Mouse (Mus musculus): ENCODE measurements at regions not wholly inside any gene's neighbourhood (a gene's known extent, or its start where the extent isn't known, plus 50 kb on each side); places are given as distances from the start of the nearest gene placed in this dataset.

DNA sequence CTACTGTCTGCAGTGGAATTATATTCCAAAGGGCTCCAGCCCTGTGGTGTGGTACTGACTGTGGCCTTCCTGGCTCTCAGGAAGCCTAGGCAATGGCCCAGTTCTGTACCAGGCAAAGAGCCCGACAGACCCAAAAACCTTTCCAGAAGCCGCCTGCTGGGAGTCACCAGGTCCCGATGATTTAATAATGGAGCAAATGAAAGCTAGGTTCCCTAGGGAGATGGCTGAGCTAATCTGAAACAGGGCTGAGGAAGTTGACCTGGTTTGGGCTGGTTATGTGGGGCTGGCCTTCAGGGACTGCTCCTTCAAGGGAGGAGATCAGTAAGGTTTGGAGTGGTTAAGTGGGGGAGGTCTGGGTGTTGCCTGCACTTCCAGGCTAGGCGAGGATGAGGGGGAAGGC, 298.1 kb downstream of the Matn1 start:
- Histone ChIP-seq H3K36me3 (ENCODE audit: control insufficient read depth, insufficient read depth, low read length, poor library complexity, severe bottlenecking) (no peaks in the 10 kb centered on the region), H3K27ac (ENCODE audit: insufficient read depth, low read length) (no peak overlapping the region), H3K4me1 (ENCODE audit: control insufficient read depth, insufficient read depth, low read length) (no peaks in the 10 kb centered on the region), H3K9ac (ENCODE audit: low read depth, poor library complexity, severe bottlenecking) (no peak overlapping the region), H3K4me3 (ENCODE audit: low read depth, low read length) (no peak overlapping the region), H3K9me3 (replicated peaks; ENCODE audit: control insufficient read depth, insufficient read depth, low read length, poor library complexity, severe bottlenecking) (no peaks in the 10 kb centered on the region), H3K27me3 (ENCODE audit: control insufficient read depth, insufficient read depth, low read length, poor library complexity, severe bottlenecking) (no peaks in the 10 kb centered on the region)
- no peak for TF ChIP-seq EP300 (IDR thresholded peaks at IDR 0.05; ENCODE audit: insufficient read depth, low read depth, low read length)
- no peak for TF ChIP-seq POLR2A (IDR thresholded peaks at IDR 0.05; ENCODE audit: insufficient read depth, low read length)
- TF ChIP-seq CTCF (IDR thresholded peaks at IDR 0.05; ENCODE audit: low read depth, low read length) = no peak

DNA sequence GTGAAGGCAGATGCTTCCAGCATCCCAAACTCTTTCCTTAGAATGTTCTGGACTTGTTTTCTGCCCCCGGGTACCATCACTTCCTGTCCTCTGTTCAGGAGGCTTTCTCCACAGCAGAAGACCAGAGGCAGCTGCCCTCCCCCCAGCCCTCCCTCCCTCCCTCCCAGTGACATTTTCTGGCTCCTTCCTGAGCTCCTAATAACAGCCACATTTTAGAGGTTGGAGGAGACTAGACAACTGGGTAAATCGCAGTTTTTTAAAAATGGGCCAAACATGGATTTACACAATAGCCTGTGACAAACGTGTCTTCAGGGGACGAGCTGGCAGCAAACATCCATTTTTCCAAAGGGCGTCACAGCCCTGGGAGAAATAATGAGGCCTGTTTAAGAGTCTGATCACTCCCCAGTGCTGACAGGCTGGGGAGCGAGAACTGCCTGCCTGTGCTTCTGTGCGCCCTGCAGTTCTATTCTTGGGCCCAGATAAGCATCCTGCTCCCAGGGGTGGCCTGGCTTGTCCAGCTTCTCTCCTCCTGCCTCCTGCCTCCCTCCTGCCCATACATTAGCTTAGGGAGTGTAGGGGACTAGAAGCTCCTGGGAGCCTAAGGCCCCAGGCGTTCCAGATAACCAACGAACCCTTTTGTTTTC, 299.7 kb downstream of the Matn1 start:
- Histone ChIP-seq H3K9ac (ENCODE audit: low read depth, poor library complexity, severe bottlenecking) (no peak overlapping the region), H3K4me3 (ENCODE audit: low read depth, low read length) (no peak overlapping the region), H3K27me3 (ENCODE audit: control insufficient read depth, insufficient read depth, low read length, poor library complexity, severe bottlenecking) (no peaks in the 10 kb centered on the region), H3K9me3 (replicated peaks; ENCODE audit: control insufficient read depth, insufficient read depth, low read length, poor library complexity, severe bottlenecking) (no peaks in the 10 kb centered on the region), H3K36me3 (ENCODE audit: control insufficient read depth, insufficient read depth, low read length, poor library complexity, severe bottlenecking) (no peaks in the 10 kb centered on the region), H3K27ac (ENCODE audit: insufficient read depth, low read length) (no peak overlapping the region), H3K4me1 (ENCODE audit: control insufficient read depth, insufficient read depth, low read length) (no peaks in the 10 kb centered on the region)
- TF ChIP-seq POLR2A (IDR thresholded peaks at IDR 0.05; ENCODE audit: insufficient read depth, low read length) (no peak), EP300 (IDR thresholded peaks at IDR 0.05; ENCODE audit: insufficient read depth, low read depth, low read length) (no peak), CTCF (IDR thresholded peaks at IDR 0.05; ENCODE audit: low read depth, low read length) (no peak)

DNA sequence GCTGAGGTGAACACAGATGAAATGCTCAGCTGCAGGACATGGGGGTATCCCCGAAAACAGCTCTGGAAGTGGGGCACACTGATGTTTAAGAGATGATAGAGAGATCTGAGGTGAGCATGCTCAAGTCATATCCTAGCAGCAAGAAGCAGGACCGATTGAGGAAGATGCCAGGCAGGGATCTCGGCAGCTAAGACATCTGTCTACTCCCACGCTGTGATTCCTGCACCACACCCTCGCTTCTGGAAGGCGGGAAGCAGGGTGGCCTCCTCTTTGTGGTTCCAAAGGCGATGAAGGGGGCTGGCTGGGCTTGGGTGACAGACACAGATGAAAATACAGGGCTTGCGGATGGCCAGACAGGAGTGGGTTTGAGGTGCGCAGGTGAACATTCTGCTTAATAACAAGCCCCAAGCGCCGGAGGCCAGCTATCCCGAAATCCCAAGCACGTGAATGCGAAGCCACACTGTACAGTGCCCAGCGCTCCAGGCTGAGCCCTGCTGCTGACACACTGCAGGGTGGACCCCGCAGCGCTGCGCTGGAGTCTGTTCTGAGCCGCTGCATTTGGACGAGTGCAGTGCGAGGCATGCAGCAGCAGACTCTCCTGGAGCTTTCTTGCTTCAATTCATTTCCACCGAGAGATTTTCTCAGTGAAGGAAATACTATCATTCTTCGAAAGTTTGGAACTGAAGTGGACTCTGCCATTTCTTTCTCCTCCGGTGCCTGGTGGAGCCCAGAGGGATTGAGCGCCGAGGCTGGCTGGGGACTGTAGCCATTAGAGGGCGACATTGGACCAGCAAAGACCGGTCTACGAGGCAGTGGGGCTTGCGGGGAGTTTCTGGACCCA, 308.6 kb downstream of the Matn1 start:
- no peaks in the 10 kb centered on the region for H3K36me3 ChIP-seq (ENCODE audit: control insufficient read depth, insufficient read depth, low read length, poor library complexity, severe bottlenecking)
- H3K4me1 ChIP-seq (ENCODE audit: control insufficient read depth, insufficient read depth, low read length) = no peaks in the 10 kb centered on the region
- no peak overlapping the region for H3K4me3 ChIP-seq (ENCODE audit: low read depth, low read length)
- H3K27ac ChIP-seq (ENCODE audit: insufficient read depth, low read length) = no peak overlapping the region
- no peaks in the 10 kb centered on the region for H3K27me3 ChIP-seq (ENCODE audit: control insufficient read depth, insufficient read depth, low read length, poor library complexity, severe bottlenecking)
- TF ChIP-seq EP300 (IDR thresholded peaks at IDR 0.05; ENCODE audit: insufficient read depth, low read depth, low read length) (no peak), CTCF (IDR thresholded peaks at IDR 0.05; ENCODE audit: low read depth, low read length) (peak; percentile 82)
- no peaks in the 10 kb centered on the region for H3K9me3 ChIP-seq (replicated peaks; ENCODE audit: control insufficient read depth, insufficient read depth, low read length, poor library complexity, severe bottlenecking)
- H3K9ac ChIP-seq (ENCODE audit: low read depth, poor library complexity, severe bottlenecking) = no peak overlapping the region

DNA sequence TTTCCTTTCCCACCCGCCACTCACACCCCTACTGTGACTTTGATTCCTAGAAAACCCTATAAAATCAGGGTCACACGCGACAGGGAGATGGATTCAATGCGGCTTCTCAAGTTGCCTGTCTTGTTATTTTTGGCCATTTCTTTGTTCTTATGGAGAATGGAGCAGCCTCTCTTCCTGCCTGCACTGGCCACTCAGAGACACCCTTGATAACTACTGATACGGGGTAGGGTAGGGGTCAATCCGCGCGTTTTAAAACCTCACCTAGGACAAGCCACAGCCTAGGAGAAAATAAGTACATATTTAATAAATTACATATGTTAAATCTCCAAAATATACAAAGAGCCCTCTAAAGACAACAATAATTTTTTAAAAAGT, 309.2 kb downstream of the Matn1 start:
- no peaks in the 10 kb centered on the region for H3K36me3 ChIP-seq (ENCODE audit: control insufficient read depth, insufficient read depth, low read length, poor library complexity, severe bottlenecking)
- no peaks in the 10 kb centered on the region for H3K27me3 ChIP-seq (ENCODE audit: control insufficient read depth, insufficient read depth, low read length, poor library complexity, severe bottlenecking)
- no peaks in the 10 kb centered on the region for H3K9me3 ChIP-seq (replicated peaks; ENCODE audit: control insufficient read depth, insufficient read depth, low read length, poor library complexity, severe bottlenecking)
- H3K9ac ChIP-seq (ENCODE audit: low read depth, poor library complexity, severe bottlenecking) = no peak overlapping the region
- H3K4me1 ChIP-seq (ENCODE audit: control insufficient read depth, insufficient read depth, low read length) = no peaks in the 10 kb centered on the region
- H3K27ac ChIP-seq (ENCODE audit: insufficient read depth, low read length) = no peak overlapping the region
- TF ChIP-seq EP300 (IDR thresholded peaks at IDR 0.05; ENCODE audit: insufficient read depth, low read depth, low read length) (no peak), POLR2A (IDR thresholded peaks at IDR 0.05; ENCODE audit: insufficient read depth, low read length) (no peak), CTCF (IDR thresholded peaks at IDR 0.05; ENCODE audit: low read depth, low read length) (no peak)
- H3K4me3 ChIP-seq (ENCODE audit: low read depth, low read length) = no peak overlapping the region

DNA sequence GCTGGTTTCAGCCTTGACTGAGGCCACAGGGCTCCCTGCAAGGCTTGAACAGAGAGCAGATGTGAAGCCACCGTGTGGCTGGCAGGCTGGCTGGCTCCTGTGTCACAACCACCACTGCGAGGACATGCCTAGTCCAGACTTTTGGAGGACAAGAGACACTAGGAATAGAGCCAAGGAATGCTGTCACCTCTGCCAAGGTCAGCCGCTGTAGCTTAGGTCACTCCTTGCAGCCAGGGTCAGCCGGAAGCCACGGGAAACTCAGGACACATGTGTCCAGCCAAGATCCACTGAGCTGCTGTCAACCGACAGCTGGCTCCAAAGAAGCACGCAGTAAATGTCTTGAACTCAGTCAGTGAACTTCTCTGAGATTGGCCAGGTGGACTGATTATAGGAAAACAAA, 310.1 kb downstream of the Matn1 start:
- no peaks in the 10 kb centered on the region for H3K36me3 ChIP-seq (ENCODE audit: control insufficient read depth, insufficient read depth, low read length, poor library complexity, severe bottlenecking)
- no peak overlapping the region for H3K27ac ChIP-seq (ENCODE audit: insufficient read depth, low read length)
- H3K4me3 ChIP-seq (ENCODE audit: low read depth, low read length) = no peak overlapping the region
- no peaks in the 10 kb centered on the region for H3K4me1 ChIP-seq (ENCODE audit: control insufficient read depth, insufficient read depth, low read length)
- H3K27me3 ChIP-seq (ENCODE audit: control insufficient read depth, insufficient read depth, low read length, poor library complexity, severe bottlenecking) = no peaks in the 10 kb centered on the region
- TF ChIP-seq POLR2A (IDR thresholded peaks at IDR 0.05; ENCODE audit: insufficient read depth, low read length) (no peak), CTCF (IDR thresholded peaks at IDR 0.05; ENCODE audit: low read depth, low read length) (no peak)
- H3K9me3 ChIP-seq (replicated peaks; ENCODE audit: control insufficient read depth, insufficient read depth, low read length, poor library complexity, severe bottlenecking) = no peaks in the 10 kb centered on the region
- H3K9ac ChIP-seq (ENCODE audit: low read depth, poor library complexity, severe bottlenecking) = no peak overlapping the region

DNA sequence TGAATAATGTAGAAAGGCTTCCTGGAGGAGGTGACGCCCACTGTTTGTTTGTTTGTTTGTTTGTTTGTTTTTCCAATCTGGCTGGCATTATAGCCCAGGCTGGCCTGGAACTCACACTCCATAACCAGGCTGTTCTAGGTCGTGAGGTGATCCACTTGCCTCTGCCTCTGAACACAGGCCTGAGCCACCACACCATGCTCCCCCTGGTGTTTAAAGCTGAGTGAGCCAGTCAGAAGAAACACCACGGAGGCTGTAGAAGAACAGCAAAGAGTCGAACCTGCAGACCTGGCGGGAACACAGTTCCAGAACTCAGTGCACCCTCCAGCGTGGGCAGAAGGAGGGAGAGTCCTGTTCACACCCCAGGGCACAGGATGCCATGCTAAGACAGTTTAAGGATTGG, 310.5 kb downstream of the Matn1 start:
- Histone ChIP-seq H3K27me3 (ENCODE audit: control insufficient read depth, insufficient read depth, low read length, poor library complexity, severe bottlenecking) (no peaks in the 10 kb centered on the region), H3K9me3 (replicated peaks; ENCODE audit: control insufficient read depth, insufficient read depth, low read length, poor library complexity, severe bottlenecking) (no peaks in the 10 kb centered on the region), H3K36me3 (ENCODE audit: control insufficient read depth, insufficient read depth, low read length, poor library complexity, severe bottlenecking) (no peaks in the 10 kb centered on the region), H3K4me1 (ENCODE audit: control insufficient read depth, insufficient read depth, low read length) (no peaks in the 10 kb centered on the region), H3K4me3 (ENCODE audit: low read depth, low read length) (no peak overlapping the region), H3K9ac (ENCODE audit: low read depth, poor library complexity, severe bottlenecking) (no peak overlapping the region), H3K27ac (ENCODE audit: insufficient read depth, low read length) (no peak overlapping the region)
- TF ChIP-seq POLR2A (IDR thresholded peaks at IDR 0.05; ENCODE audit: insufficient read depth, low read length) (no peak), CTCF (IDR thresholded peaks at IDR 0.05; ENCODE audit: low read depth, low read length) (peak; percentile 32)

Data from ES-Bruce4 (cell line).